Mouse (Mus musculus): Measurements from ENCODE around the gene Cd19.
A peak's percentile ranks its signal among the peaks of the same experiment; 100 is the strongest.
"Not testable (repeated sequence)": the region's sequence is repeated elsewhere in the genome, so short reads cannot be mapped to it uniquely, and the experiment has no call there.

The Cd19 gene

DNA sequence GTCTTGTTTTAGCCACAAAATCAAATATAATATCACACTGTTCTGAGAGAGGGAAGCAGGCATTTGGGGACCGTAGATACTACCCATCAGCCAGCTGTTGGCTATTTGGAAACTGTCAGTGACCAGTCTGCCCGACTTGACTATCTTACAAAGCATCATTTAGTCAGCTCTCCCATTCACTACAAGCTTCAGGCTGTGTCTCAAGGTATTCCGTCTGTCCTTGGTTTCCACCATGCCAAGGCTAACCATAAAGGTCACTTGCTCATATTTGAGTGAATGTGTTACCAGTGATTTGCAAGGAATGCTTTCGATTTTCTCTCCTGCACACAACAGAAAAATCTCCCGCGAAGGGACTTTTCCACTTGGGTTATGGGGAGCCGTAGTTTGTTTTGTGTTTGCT, 20.0 kb upstream of the Cd19 start:
- DNase-seq (ENCODE audit: low spot score in 2 of 2) = no peak

DNA sequence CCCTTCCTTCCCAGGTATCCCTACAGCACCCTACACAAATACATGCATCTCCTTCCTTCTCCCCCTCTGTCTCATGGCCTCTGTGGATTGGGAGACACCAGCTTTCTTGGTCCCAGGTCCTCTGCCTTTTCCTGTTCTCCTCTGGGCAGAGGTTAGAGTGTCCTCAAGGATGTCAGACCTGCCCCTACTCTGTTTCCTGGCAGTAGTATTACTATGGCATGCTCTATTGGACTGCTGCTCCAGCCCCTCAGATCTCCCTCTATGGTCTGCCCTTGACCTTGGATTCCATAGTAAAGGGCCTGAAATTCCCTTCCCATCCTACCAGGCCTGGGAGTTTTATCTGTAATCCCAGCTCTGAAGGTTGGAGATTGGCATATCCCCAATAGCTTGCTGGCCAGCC, 15.5 kb upstream of the Cd19 start:
- DNase-seq (ENCODE audit: low spot score in 2 of 2) = no peak

DNA sequence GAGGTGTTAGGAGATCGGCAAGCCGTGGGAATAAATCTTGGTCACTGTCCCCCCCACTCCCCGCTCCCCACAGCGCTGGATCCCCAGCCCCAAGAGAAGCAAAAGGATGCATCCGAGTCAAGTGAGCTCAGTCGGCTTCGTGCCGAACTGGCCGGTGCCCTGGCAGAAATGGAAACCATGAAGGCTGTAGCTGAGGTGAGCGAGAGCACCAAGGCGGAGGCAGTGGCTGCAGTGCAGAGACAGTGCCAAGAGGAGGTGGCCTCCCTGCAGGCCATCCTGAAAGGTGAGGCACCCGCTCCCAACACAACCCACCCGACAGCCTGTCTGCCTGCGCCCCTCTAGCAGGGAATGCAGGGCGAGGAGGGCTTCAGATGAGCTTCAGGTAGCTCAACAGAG, 14.8 kb upstream of the Cd19 start:
- no peak for DNase-seq (ENCODE audit: low spot score in 2 of 2)

DNA sequence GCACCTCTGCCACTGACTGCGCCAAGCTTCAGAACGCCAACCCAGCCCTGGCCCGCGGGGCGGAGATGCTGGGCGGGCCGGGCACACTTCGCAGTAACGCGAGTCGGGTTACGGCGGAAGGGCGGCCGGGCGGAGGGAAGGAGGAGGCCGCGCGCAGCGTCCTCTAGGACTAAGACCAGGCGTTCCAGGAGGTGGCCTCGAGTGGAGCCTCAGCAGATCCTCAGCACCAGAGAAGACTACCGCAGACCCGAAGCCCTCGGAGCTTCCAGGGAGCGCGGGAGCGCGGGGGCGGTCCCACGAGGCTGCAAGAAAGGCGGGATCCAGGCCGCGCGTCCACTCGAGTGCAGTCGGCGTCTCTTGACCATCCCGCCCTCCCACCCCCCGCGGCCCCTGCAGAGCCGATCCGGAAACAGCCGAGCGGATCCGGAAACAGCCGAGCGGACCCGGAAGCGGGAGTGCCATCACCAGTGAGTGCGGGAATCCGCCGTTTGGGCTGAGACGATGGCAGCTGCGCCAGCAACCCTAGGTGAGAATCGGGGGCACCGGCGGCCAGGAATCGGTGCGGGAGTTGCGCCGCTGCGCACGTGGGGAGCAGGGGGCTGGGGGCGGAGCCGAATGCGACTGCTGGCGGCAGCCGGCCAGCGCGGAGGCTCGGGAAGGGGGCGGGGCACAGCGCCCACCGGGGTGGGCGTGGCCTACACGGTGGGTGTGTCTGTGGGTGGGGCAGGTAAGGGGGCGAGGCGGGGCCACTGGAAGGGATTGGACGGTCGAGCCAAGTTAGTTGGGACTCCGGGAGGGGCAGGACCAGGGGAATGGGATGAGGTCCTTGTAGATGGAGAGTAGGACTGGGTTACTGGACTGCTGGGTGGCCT, 14.2 kb upstream of the Cd19 start, which contains the start of gene Rabep2:
Rabep2 (plus strand) TSS at position 129 of the 872 bp plus-strand sequence.
- DNase-seq (ENCODE audit: low spot score in 2 of 2) = peak; percentile 93 to 96

DNA sequence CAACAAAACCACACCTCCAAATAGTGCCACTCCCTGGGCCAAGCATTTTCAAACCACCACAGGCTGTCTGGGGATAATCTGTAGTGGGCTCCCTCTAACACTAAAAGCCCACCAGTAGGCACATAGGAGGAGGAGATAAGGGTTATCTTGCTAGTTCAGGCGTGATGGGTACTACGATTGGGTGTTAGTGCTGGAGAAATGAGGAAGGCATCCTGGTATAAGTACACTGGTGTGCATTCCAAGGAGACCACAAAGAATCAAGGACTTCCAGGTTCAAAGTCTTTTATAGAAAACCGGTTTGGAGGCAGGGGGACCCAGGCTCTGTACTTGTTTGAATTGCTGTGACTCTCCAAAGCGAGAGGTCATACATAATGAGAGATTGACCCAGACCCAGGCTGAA, 13.5 kb upstream of the Cd19 start:
- DNase-seq (ENCODE audit: low spot score in 2 of 2) = no peak

DNA sequence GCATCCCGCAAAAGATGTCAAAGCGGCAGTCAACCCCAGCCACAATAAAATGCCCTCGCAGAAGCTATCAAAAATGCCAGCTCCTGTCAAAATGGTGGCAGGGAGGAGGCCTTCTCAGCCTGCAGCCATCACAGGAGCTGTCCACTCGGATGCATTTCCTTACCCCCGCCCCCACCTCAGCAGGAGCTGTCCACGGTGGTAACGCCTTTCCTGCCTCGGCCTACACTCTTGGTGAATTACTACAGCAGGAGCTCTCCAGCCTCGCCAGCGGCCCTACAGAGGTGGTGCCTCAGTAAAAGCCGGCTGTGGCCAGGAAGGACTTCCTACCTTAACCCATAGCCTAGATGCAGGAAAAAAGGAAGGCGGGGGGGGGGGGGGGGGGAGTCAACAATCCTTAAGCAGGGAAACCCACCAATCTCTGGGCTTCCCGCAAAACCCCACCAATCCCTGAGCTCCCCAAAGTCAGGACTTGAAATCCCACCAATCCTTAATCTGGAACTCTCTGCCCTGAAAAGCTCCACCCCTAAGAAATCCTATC, 12.7 kb upstream of the Cd19 start:
- no peak for DNase-seq (ENCODE audit: low spot score in 2 of 2)

DNA sequence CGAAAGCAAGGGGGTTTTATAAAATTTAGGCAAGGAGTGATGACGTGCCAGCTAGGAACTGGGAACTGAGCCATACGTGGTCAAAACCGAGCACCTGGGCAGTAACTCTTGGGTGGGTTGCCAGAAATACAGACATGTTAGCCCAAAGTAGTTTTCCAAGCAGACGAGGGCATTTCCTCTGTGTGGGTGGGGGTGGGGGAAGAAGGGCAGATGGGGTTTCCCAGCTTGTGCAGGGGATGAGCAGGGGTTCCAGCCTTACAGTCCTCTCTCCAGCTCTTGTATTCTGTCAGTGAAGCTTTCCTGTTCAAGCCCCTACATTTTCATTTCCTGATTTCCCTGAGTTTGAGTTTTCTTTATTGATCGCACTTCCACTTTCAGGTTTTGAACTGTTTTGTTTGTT, 9.5 kb upstream of the Cd19 start:
- DNase-seq (ENCODE audit: low spot score in 2 of 2) = no peak

DNA sequence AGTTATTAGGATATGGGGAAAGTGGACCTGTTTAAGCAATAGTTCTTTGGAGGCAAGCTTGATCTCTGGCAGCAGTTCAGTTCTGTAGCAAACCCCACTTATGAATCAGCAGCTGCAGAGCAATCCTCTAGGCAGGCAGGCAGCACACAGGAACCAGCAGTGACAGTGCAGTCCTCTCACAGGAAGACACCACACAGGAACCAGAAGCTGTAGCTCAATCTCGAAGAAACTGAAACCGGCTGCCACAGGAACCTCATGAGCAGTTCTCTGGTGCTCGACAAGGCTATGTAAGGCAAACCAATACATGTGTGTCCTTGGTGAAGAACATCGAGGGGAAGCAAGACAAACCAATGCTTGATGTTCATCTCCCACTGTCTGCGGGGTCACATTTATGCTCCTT, 7.1 kb upstream of the Cd19 start:
- DNase-seq (ENCODE audit: low spot score in 2 of 2) = no peak

DNA sequence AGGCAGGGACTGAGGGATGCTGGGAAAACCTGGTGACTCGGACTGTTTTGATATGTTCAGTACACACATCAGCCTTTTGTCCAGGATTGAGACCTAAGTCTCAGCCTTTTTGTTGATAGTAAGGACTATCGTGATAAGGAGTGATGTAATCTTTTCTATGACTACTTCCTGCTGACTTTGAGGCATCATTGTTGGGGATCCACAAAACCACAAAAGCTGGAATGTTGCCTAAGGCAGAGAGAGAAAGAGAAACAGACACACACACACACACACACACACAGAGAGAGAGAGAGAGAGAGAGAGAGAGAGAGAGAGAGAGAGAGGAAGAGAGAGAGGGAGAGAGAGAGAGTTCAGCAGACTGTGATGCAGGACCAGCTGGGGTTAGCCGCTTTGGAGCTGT, 3.8 kb upstream of the Cd19 start:
- DNase-seq (ENCODE audit: low spot score in 2 of 2) = no peak

DNA sequence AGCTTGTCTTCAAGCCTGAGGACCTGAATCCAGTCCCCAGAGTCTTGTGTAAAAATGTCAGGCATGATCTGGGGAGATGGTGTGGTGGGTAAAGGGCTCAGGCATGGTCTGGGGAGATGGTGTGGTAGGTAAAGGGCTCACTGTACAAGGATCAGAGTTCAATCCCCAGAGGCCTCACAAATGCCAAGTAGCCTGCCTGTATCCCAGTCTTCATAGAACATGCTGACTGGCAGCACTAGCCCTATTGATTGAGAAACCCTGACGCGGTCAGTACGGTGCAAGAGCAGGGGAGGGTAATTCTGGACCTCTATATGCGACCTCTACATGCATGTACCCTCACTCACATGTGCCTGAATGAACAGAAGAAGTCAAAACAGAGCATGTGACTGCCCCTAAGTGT, 2.9 kb upstream of the Cd19 start:
- DNase-seq (ENCODE audit: low spot score in 2 of 2) = no peak

DNA sequence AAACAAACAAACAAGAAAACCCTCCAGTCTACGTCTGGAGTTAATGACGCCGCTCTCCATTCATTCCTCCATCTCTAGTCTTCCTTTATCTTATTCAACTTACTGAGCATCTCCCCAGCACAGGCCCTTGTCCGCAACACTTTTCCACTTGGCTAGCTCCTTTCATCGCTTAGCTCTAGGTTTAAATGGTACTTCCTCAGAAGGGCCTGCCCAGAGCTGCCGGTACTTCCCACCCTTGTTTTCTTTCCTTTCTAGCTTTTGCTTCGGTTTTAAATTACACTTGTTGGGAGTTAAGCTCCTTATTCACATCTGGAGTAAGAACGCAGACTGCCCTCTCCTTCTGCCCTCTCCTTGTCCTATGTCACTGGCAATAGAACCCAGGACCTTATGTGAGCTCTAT, 2.4 kb upstream of the Cd19 start:
- no peak for DNase-seq (ENCODE audit: low spot score in 2 of 2)

DNA sequence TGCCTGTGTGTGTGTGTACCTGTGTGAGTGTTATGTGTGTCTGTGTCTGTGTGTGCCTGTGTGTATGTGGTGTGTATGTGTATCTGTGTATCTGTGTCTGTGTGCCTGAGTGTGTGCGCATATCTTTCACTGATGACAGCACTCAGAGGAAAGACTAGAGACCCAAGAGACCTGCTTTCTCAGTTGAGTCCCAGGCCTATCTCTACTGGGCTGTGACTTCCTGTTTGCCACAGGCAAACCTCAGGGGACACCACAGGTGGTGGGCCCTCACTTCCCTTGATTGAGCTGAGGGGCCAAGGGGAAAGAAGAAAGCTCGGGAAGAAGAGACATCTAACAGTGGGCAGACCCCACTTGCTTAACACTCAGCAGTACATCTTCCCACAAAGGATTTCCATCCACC, 1.9 kb upstream of the Cd19 start:
- DNase-seq (ENCODE audit: low spot score in 2 of 2) = no peak

DNA sequence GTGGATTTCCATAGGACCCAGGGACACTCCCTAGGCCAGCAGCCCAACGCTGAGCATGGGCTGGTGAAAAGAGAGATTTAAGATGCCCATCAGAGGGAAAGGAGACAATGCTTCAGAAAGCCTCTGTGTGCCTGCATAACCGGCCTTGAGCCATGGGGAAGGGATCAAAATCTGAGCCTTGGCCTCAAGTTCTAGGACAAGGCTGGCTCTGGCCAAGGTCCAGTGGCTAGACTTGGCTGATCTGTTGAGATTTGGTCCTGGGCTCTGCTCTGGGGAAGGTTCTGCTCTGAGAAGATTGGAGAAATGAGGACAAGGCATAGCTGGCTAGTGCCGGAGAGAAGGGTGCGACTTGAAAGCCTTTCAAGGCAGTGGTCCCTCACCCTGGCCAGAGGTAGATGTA, 3.6 kb downstream of the Cd19 start:
- no peak for DNase-seq (ENCODE audit: low spot score in 2 of 2)

DNA sequence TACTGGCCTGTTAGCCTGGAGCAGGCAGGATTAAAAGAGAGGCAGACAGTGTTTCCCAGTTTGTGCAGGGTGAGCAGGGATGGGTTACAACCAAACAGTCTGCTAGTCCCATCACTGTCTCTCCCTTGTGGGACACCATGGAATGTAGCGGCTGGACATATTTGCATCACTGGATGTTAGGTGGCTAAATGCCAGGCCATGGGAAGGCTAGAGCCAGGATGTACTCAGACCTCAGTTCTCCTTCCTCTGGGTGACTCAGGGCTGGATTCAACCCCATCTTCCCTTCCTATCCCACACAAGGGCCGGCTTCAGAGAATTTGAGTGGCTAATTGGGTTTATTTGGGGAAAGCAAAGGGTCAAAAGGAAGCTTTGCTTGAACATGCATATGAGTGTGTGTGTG, 6.0 kb downstream of the Cd19 start:
- DNase-seq (ENCODE audit: low spot score in 2 of 2) = no peak

DNA sequence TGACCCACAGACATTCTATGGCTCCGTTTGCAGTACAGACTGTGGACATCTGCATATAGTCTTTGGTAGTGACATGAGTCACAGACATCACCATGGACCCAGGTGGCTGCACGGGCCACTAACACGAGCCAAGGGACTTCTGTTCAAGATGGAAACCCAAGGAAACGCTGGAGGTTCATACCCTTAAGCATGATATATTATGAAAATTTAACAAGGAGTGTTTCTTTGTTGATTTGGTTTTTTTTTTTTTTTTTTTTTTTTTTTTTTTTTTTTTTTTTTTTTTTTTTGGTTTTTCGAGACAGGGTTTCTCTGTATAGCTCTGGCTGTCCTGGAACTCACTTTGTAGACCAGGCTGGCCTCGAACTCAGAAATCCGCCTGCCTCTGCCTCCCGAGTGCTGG, 12.2 kb downstream of the Cd19 start:
- DNase-seq (ENCODE audit: low spot score in 2 of 2) = not testable (repeated sequence)

DNA sequence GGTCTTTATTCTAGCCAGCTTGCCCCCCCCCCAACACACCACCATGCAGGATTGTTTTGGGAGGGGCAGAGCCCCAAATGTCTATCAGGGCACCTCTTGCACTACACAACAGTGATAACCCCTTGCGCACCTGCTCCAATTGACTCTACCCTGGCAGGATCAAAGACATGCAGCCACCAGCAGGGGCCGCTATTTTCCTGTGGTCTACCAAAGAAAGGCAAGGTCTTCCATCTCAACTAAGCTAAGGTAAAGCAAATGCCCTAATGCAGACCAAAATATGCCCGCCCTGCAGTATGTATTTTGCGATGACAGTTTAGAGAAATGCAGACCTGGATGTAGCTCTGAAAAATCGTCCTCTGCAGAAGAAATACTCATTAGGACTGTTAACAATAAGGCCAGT, 15.1 kb downstream of the Cd19 start:
- DNase-seq (ENCODE audit: low spot score in 2 of 2) = peak; percentile 75 to 86

DNA sequence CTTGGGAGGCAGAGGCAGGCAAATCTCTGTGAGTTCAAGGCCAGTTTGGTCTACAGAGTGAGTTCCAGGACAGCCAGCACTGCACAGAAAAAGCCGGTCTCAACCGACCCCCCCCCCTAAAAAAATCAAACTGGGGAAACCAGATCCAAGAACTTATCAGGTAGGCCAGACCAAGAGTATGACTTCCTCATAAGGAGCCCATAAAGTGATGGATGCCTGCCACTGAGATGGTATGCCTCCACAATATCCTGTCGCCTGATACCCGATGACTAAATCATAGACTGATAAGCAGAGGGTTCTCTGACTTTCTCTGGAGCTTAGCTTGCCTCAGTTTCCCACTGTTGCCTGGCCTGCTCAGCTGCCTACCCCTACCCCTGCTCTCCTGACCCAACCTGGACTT, 16.9 kb downstream of the Cd19 start:
- no peak for DNase-seq (ENCODE audit: low spot score in 2 of 2)

DNA sequence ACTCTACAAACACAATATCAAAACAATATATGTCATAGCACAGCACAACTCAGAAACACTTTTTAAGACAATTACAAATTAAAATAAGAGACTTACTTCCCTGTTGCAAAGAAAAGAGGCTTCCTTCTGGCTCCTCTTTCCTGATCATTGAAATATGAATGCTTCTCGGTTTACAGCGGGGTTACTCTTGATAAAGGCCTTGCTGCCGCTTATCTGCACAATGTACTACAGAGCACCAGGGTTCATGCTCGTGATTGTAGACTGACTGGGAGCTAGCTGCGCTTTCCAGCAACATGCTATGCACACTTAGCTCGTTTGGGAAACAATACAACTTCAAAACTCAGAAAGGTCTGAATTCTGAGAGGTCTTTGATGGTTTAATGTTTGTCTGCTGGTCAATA, 17.5 kb downstream of the Cd19 start:
- no peak for DNase-seq (ENCODE audit: low spot score in 2 of 2)

DNA sequence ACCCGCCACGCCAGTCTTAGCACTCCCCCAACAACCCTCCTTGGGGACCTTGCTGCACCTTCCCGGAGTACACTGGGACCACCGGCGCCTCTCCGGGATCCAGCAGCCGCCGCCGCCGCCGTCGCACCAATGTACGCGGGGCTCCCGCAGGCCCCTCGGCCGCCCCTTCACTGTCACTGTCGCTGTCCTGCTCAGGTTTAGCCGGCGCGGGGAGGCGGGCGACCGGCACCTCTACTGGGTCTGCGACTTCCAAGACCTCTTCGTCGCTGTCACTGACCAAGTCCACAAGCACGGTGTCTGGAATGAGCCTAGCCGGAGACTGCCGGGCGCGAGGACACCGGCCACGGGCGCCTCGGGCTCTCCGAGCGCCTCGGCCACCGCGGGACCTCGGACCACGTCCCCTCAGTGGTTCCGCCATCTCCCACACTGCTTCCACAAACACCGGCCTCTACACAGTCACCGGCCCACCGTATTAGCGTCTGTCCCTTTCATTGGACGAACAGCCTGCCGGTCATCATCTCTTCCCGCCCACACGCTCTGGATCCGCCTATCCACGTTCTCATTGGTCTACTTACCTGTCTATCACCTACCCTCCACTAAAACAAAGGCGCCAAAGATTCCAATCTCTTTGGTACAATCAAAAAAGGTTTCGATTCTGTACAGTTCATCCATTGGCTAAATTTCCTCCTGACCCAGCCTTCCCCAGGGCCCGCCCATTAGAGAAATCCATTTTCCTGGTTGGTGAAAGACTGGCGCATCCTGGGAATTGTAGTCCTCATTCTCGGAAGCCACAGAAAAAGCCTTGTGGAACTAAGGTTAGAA, 18.2 kb downstream of the Cd19 start, which contains the start of gene Nfatc2ip:
Nfatc2ip (minus strand) TSS at position 440 of the 822 bp plus-strand sequence.
- DNase-seq (ENCODE audit: low spot score in 2 of 2) = peak; percentile 96 to 97

DNA sequence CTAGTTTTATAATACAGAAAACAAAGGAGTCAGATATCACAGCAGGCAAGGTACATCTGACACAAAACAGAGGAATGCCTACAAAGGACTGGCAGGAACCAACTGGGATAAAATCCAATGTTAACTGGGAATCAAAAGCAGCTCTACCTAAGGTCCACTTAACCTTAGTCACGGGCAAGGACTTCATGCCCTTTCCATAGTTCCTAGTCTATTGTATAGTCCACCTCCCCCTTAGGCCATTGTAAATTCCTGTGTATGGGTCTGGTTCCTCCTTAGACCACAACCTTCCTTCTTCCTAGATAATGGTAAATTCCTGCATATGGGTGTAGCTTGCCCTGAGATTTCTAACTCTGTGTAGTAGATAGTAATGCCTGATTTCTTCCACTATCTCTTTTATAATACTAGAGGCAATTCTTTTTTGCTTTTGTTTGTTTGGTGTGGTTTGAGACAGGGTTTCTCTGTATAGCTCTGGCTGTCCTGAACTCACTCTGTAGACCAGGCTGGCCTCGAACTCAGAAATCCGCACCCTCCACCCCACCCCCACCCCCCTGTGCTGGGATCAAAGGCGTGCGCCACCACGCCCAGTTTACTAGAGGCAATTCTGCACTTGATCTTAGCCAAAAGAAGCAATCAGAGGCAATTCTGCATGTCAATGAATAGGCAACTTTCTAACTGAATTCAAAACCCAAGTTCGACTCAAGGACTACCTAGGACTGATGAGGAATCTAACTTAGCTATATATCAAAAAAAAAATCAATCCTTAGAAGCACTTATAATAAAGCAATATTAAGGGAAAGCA, 22.4 kb downstream of the Cd19 start:
- not testable (repeated sequence) for DNase-seq (ENCODE audit: low spot score in 2 of 2)

DNA sequence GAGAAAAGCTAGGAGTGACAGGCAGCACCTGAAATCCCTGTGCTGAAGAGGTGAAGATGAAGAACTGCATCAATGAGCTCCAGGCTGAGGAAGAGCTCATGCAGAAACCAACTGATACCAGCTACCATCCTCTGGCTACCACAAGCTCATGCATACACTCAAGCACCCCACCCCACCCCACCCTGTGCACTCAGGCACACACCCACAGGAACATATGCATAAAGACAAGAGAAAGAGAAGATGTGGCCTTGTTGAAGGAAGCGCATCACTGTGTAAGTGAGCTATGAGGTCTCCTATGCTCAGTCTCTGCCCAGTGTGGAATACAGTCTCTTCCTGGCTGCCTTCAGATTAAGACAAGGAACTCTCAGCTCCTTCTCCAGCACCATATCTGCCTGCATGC, 26.5 kb downstream of the Cd19 start:
- DNase-seq (ENCODE audit: low spot score in 2 of 2) = no peak

DNA sequence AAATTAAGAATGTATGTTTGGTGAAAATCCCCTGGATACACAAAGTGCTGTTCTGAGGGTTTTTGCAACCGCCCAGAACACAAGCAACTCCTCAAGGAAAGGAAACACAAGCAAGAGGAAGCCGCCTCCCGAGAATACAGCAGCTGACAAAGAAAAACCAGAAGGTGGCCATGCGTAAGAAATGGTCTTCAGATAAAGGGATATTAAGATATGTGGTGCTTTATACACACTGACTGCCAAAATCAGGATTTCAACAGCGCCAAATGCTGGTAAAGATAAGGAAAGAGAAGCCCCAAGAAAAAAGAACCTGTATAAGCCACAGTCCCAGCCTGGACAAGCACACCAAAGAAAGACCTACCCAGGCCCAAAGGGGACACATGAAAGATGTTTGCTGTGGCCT, 31.1 kb downstream of the Cd19 start:
- no peak for DNase-seq (ENCODE audit: low spot score in 2 of 2)
